Mouse (Mus musculus): Measurements from ENCODE around the gene Dhodh. TPM values are rescaled to one million over a fixed set of nuclear protein-coding genes. Genes with fewer than 3 reads are reported as not detected.

Gene Dhodh
- polyA plus RNA-seq, 1 experiment = 34.7 TPM

GRCm38 (mm10) chr8:109592164-109592563 is 16.3 kb downstream of the Dhodh start:
- TF ChIP-seq POLR2A (IDR thresholded peaks at IDR 0.05; ENCODE audit: control insufficient read depth, extremely low read depth, insufficient read depth, low read length, poor library complexity) (no peak), CTCF (IDR thresholded peaks at IDR 0.05; ENCODE audit: borderline replicate concordance, control insufficient read depth, extremely low read depth, insufficient read depth, low read length, poor library complexity) (no peak)
- Histone ChIP-seq H3K4me3 (ENCODE audit: control insufficient read depth, insufficient read depth, low read length) (no peak overlapping the region), H3K36me3 (ENCODE audit: control insufficient read depth, insufficient read depth, low read length) (no peaks in the 10 kb centered on the region), H3K4me1 (replicated peaks; ENCODE audit: control insufficient read depth, insufficient read depth, low read length) (no peaks in the 10 kb centered on the region), H3K27me3 (ENCODE audit: control insufficient read depth, insufficient read depth, low read length) (no peaks in the 10 kb centered on the region), H3K27ac (ENCODE audit: control insufficient read depth, insufficient read depth, low read length) (no peak overlapping the region)
- DNase-seq = no peak
- 94% methylated on average over 5 of the region's 5 CpGs for WGBS

GRCm38 (mm10) chr8:109591367-109591766 is 17.1 kb downstream of the Dhodh start:
- no peaks in the 10 kb centered on the region for H3K27me3 ChIP-seq (ENCODE audit: control insufficient read depth, insufficient read depth, low read length)
- DNase-seq = no peak
- no peak overlapping the region for H3K4me3 ChIP-seq (ENCODE audit: control insufficient read depth, insufficient read depth, low read length)
- TF ChIP-seq POLR2A (IDR thresholded peaks at IDR 0.05; ENCODE audit: control insufficient read depth, extremely low read depth, insufficient read depth, low read length, poor library complexity) (no peak), CTCF (IDR thresholded peaks at IDR 0.05; ENCODE audit: borderline replicate concordance, control insufficient read depth, extremely low read depth, insufficient read depth, low read length, poor library complexity) (no peak)
- no peak overlapping the region for H3K27ac ChIP-seq (ENCODE audit: control insufficient read depth, insufficient read depth, low read length)
- WGBS = 91% methylated on average over 3 of the region's 3 CpGs
- no peaks in the 10 kb centered on the region for H3K36me3 ChIP-seq (ENCODE audit: control insufficient read depth, insufficient read depth, low read length)
- H3K4me1 ChIP-seq (replicated peaks; ENCODE audit: control insufficient read depth, insufficient read depth, low read length) = no peaks in the 10 kb centered on the region

GRCm38 (mm10) chr8:109590901-109591300 is 17.6 kb downstream of the Dhodh start:
- Histone ChIP-seq H3K4me1 (replicated peaks; ENCODE audit: control insufficient read depth, insufficient read depth, low read length) (no peaks in the 10 kb centered on the region), H3K27ac (ENCODE audit: control insufficient read depth, insufficient read depth, low read length) (no peak overlapping the region), H3K27me3 (ENCODE audit: control insufficient read depth, insufficient read depth, low read length) (no peaks in the 10 kb centered on the region), H3K4me3 (ENCODE audit: control insufficient read depth, insufficient read depth, low read length) (no peak overlapping the region), H3K36me3 (ENCODE audit: control insufficient read depth, insufficient read depth, low read length) (no peaks in the 10 kb centered on the region)
- TF ChIP-seq CTCF (IDR thresholded peaks at IDR 0.05; ENCODE audit: borderline replicate concordance, control insufficient read depth, extremely low read depth, insufficient read depth, low read length, poor library complexity) = no peak
- no peak for TF ChIP-seq POLR2A (IDR thresholded peaks at IDR 0.05; ENCODE audit: control insufficient read depth, extremely low read depth, insufficient read depth, low read length, poor library complexity)
- 96% methylated on average over 9 of the region's 9 CpGs for WGBS
- DNase-seq = no peak

- 70% methylated on average over 7 of the region's 7 CpGs for WGBS
- no peaks in the 10 kb centered on the region for H3K27me3 ChIP-seq (ENCODE audit: control insufficient read depth, insufficient read depth, low read length)
- no peak overlapping the region for H3K27ac ChIP-seq (ENCODE audit: control insufficient read depth, insufficient read depth, low read length)
- no peaks in the 10 kb centered on the region for H3K36me3 ChIP-seq (ENCODE audit: control insufficient read depth, insufficient read depth, low read length)
- H3K4me1 ChIP-seq (replicated peaks; ENCODE audit: control insufficient read depth, insufficient read depth, low read length) = no peaks in the 10 kb centered on the region
- H3K4me3 ChIP-seq (ENCODE audit: control insufficient read depth, insufficient read depth, low read length) = no peak overlapping the region
- no peak for DNase-seq
- TF ChIP-seq CTCF (IDR thresholded peaks at IDR 0.05; ENCODE audit: borderline replicate concordance, control insufficient read depth, extremely low read depth, insufficient read depth, low read length, poor library complexity) (no peak), POLR2A (IDR thresholded peaks at IDR 0.05; ENCODE audit: control insufficient read depth, extremely low read depth, insufficient read depth, low read length, poor library complexity) (no peak)
Observed at GRCm38 (mm10) chr8:109586972-109587504, 21.4 kb downstream of the Dhodh start.

- DNase-seq = no peak
- H3K27ac ChIP-seq (ENCODE audit: control insufficient read depth, insufficient read depth, low read length) = no peak overlapping the region
Observed at GRCm38 (mm10) chr8:109585652-109586051, 22.8 kb downstream of the Dhodh start.

GRCm38 (mm10) chr8:109584830-109585229 is 23.6 kb downstream of the Dhodh start:
- 90% methylated on average over 3 of the region's 3 CpGs for WGBS
- Histone ChIP-seq H3K36me3 (ENCODE audit: control insufficient read depth, insufficient read depth, low read length) (no peaks in the 10 kb centered on the region), H3K27me3 (ENCODE audit: control insufficient read depth, insufficient read depth, low read length) (no peaks in the 10 kb centered on the region), H3K4me1 (replicated peaks; ENCODE audit: control insufficient read depth, insufficient read depth, low read length) (no peaks in the 10 kb centered on the region), H3K27ac (ENCODE audit: control insufficient read depth, insufficient read depth, low read length) (no peak overlapping the region), H3K4me3 (ENCODE audit: control insufficient read depth, insufficient read depth, low read length) (no peak overlapping the region)
- no peak for DNase-seq
- TF ChIP-seq POLR2A (IDR thresholded peaks at IDR 0.05; ENCODE audit: control insufficient read depth, extremely low read depth, insufficient read depth, low read length, poor library complexity) (no peak), CTCF (IDR thresholded peaks at IDR 0.05; ENCODE audit: borderline replicate concordance, control insufficient read depth, extremely low read depth, insufficient read depth, low read length, poor library complexity) (no peak)

More at GRCm38 (mm10) chr8:109585652-109586051, 22.8 kb downstream of the Dhodh start:
- H3K27me3 ChIP-seq (ENCODE audit: control insufficient read depth, insufficient read depth, low read length) = no peaks in the 10 kb centered on the region
- TF ChIP-seq CTCF (IDR thresholded peaks at IDR 0.05; ENCODE audit: borderline replicate concordance, control insufficient read depth, extremely low read depth, insufficient read depth, low read length, poor library complexity) (no peak), POLR2A (IDR thresholded peaks at IDR 0.05; ENCODE audit: control insufficient read depth, extremely low read depth, insufficient read depth, low read length, poor library complexity) (no peak)
- H3K4me1 ChIP-seq (replicated peaks; ENCODE audit: control insufficient read depth, insufficient read depth, low read length) = no peaks in the 10 kb centered on the region
- H3K4me3 ChIP-seq (ENCODE audit: control insufficient read depth, insufficient read depth, low read length) = no peak overlapping the region
- H3K36me3 ChIP-seq (ENCODE audit: control insufficient read depth, insufficient read depth, low read length) = no peaks in the 10 kb centered on the region

GRCm38 (mm10) chr8:109584293-109584692 is 24.2 kb downstream of the Dhodh start:
- no peak overlapping the region for H3K27ac ChIP-seq (ENCODE audit: control insufficient read depth, insufficient read depth, low read length)

More at GRCm38 (mm10) chr8:109584293-109584692, 24.2 kb downstream of the Dhodh start:
- H3K4me1 ChIP-seq (replicated peaks; ENCODE audit: control insufficient read depth, insufficient read depth, low read length) = no peaks in the 10 kb centered on the region
- WGBS = 90% methylated on average over 4 of the region's 4 CpGs
- H3K4me3 ChIP-seq (ENCODE audit: control insufficient read depth, insufficient read depth, low read length) = no peak overlapping the region
- no peak for TF ChIP-seq POLR2A (IDR thresholded peaks at IDR 0.05; ENCODE audit: control insufficient read depth, extremely low read depth, insufficient read depth, low read length, poor library complexity)
- DNase-seq = no peak
- H3K27me3 ChIP-seq (ENCODE audit: control insufficient read depth, insufficient read depth, low read length) = no peaks in the 10 kb centered on the region
- H3K36me3 ChIP-seq (ENCODE audit: control insufficient read depth, insufficient read depth, low read length) = no peaks in the 10 kb centered on the region
